Mouse (Mus musculus): Measurements from ENCODE around the gene Gm11032.
"Not testable (repeated sequence)": the region's sequence is repeated elsewhere in the genome, so short reads cannot be mapped to it uniquely, and the experiment has no call there.

The Gm11032 gene

DNA sequence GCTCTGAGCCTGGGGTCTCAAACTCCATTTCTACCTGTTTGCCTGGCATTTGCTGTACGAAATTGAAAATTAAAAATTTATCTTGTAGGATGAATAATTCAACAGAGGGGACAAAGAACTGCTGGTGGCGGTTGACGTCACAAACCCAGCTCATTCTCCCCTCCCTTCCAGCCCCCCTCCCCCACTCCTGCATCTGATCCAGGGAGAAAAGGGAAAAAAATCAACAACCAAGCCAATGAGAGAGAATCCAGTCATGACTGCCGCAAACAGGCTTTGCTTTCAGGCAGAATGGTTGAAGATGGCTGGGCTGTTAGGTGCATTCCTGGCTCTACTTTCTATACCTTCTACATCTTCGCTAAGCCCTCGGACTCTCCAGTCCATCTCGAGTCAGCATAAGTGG is 6.1 kb downstream of the Gm11032 start:
- DNase-seq (ENCODE audit: low spot score in 2 of 2): no peak

DNA sequence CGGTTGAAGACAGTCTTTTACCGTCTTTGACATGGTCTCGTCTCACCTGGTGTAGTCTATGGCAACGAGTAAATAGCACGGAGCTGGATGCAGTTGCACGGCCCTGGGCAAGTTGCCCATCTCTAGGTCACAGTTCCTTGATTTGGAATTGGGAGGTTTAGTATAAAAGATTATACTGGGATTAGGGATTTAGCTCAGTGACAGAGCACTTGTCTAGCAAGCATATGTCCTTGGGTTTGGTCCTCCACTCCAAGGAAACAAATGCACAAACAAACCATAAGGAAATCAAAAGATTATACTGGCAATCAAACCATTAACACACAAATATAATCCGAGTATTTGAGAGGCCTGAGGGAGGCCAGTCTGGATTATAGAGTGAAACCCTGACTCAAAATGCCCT is 7.8 kb downstream of the Gm11032 start:
- no peak for DNase-seq (ENCODE audit: low spot score in 2 of 2)

DNA sequence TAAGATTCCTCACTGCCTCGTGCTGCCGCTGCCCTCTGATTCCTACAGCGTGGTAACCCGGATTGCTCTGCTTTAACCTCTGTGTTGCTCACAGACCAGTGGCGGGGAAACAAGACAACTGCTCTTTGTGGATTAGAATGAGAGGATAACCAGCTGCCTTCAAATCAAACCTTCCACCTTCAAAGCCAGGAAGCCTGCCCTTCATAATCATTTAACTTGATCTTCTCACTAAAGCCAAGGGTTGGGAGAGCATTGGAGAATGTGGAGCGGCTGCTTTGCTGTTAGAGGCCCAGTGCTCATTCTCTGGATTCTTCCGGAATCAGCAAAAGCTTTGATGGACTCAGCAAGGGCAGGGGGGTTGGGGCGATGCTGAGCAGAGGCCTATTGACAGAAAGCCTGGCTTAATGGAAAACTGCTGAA is 10.0 kb downstream of the Gm11032 start:
- no peak for DNase-seq (ENCODE audit: low spot score in 2 of 2)

DNA sequence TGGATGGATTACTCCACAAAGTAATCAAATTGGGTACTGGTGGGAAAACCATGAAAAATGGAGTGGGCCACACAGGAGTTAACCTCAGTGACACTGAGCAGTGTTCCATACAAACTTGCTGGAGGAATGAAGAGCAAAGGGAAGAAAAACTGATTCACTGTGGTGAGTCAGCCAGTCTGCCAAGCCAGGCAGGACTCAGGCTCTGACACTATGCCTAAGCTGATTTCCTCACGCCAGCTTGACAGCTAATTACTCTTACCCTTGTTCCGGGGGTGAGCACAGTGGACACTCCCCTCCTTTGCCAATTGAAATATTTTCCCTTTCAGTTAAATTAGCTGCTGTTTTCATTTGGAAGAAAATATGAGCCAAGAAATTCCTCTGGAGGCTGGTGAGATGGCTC is 13.6 kb downstream of the Gm11032 start:
- no peak for DNase-seq (ENCODE audit: low spot score in 2 of 2)

DNA sequence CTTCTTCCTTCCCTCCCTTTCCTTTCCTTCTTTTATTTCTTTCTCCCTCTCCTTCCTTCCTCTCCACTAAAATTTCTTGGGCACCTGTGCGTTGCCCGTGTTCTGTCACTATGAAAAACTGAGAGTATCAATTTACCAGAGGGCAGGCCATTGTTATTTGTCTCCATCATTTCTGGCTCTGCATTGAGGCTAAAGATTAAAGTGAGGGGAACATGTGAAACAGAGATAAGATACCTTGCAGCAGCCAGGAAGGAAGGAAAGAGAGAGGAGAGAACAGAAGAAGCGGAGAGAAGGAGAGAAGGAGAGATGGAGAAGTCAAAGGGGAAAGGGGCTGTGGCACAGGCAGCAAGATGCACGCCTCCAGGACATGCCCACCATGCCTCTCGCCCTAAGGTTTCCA is 14.5 kb downstream of the Gm11032 start:
- no peak for DNase-seq (ENCODE audit: low spot score in 2 of 2)

DNA sequence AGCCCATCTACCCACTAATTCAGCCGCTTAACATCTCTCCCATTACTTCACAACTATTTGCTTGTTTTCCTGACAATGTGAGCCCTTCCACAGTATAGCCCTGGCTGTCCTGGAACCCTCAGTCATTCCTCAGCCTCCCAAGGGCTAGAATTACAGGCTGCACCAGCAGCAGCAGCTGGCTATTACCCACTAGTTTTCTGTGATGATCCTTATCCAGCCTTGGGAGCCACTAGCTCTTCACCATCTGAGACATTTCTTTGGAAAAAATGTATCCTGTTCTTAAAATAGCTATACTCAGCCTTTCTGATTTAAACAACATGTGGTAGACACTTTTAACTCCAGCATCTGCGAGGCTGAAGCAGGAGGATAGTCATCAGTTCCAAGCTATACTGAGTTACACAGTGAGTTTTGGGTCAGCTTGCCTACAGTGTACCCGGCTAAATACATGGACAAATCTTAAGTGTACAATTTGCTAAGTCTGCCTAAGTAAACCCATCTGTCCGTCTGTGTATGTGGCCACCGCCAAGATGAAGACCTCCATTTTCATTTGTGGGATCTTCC is 17.0 kb downstream of the Gm11032 start:
- no peak for DNase-seq (ENCODE audit: low spot score in 2 of 2)

DNA sequence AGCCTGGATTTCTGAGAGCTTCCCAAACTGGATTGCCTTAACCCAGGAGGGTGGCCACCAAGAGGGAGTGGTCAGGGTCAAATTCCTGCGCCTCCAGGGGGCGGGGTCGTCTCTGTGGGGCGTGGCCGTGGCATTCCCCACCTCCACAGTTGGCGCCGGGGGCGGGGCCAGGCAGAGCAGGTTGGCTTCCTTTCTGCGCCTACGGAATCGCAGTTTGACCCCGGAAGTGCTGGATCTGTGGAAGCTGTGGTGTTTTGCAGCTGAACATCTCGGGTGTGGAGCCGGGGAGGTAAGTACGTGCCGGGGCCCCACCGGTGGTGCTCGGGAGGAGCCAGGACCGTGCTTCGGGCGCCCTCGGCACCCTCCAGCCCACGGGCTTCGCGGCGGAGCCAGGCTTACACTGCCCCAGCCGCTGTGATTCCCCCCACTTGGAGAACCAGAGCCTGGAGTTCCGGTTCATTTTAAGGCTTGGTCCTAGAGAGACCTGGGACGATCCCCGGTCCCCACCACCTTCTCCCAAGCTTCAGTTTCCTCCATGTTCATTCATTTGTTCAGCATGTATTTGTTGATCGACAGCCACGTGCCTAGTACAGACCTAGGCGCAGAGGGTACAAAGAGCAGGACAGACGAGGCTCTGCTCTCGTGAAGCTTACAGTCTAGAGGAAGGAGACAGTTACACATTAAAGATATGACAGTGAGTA is 17.8 kb downstream of the Gm11032 start, which contains the start of gene Ascc2:
TSS of gene Ascc2 (plus strand) at position 214 of the 701 bp plus-strand sequence.
- peak; percentile 84 to 88 for DNase-seq (ENCODE audit: low spot score in 2 of 2)

DNA sequence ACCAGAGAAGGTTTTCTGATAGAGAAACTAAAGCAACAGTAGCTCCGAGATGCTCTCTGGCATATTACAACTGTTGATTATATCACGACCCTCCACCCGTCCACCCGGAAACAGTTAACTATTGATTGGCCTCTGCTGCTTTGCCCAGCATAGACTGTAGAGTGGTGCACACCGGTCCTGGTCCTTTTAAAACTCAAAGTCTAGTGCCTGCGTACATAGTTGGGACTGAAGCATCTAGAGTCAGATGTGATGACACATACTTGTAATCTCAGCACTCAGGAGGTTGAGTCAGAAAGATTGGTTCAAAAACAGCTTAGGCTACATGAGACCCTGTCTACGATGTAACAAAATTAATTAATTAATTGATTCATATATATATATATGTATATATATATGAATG is 18.4 kb downstream of the Gm11032 start:
- peak in 1 of 2 experiments; percentile 10 for DNase-seq (ENCODE audit: low spot score in 2 of 2)

DNA sequence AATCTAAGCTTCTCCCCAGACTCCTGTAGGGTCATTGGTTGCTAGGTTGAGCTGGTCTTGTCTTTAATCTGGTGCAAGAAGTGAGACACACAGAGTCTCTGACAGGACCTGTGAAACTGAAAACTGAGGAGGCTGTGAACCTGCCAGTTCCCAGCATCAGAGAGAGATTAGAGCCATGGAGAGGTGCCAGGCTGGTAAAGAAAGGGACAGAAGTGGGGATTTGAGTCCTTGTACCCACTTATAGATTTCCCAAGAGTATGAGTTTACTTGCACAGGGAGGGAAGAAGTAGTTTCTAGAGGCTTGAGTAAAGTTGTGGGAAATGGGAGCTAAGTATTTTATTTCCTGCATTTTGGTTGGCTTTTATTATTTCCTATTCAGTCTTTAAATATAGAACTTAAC is 21.3 kb downstream of the Gm11032 start:
- DNase-seq (ENCODE audit: low spot score in 2 of 2): no peak

DNA sequence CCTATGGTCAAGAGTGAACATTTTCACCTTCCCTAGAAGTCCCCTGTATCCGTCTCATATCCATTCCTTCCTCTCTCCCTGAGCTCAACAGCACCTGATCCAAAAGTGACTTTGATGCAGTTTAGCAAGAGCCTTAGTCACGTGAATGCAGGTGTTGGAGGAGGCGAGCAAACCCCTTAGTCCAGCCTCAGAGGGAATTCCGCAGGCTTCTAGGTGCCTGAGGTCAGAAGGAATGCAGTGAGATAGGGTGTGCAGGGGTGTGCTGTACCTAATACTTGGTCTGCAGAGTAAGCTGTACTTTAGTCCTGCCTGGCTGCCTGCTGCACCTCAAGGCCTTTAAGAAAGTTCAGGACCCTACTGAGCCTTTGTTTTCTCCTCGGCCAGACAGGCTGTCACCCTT is 23.9 kb downstream of the Gm11032 start:
- DNase-seq (ENCODE audit: low spot score in 2 of 2): no peak

DNA sequence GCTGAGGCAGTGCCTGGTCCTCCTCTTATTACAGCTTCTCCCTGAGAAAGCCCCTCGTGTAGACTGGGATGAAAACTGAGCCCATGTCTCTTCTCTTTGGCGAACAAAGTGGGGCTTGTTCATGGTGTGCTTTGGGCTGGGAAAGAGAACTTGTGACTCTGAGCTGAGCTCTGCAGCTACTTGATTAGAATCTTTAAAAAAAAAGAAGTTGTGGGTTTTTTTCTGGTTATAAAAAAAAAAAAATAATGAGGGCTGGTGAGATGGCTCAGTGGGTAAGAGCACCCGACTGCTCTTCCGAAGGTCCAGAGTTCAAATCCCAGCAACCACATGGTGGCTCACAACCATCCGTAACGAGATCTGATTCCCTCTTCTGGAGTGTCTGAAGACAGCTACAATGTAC is 25.3 kb downstream of the Gm11032 start:
- not testable (repeated sequence) for DNase-seq (ENCODE audit: low spot score in 2 of 2)

DNA sequence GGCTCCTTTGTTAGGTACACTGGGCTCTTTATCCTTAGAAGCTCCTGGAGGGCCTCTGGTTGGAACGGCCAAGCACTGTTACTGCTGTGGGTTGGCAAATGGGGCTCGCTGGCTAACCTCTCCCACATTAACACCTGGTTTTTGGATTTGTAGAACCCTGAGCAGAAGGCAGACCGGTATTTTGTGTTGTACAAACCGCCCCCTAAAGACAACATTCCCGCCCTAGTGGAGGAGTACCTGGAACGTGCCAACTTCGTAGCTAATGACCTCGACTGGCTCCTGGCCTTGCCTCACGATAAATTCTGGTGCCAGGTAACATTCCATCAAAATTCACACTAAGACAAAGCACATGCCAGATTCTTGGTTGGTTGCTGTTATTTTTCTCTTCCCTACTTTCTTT is 26.5 kb downstream of the Gm11032 start:
- DNase-seq (ENCODE audit: low spot score in 2 of 2): no peak

DNA sequence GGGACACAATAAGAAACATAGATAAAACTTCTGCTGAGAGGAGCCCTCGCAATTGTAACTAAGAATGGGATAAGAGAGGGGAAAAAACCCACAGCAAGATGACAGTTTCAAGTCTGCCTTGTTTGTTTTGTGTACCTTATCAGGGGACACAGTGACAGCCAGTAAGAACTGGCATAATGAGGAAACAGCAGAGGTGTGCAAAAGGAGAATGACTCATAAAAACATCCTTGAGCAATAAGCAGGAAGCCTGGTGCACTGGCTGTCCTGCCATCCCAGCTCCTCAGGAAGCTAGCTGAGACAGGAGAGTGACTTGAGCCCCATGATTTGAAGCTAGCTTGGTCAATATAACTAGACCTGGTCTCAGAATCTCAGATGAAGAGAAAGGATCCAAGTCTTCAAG is 40.0 kb downstream of the Gm11032 start:
- no peak for DNase-seq (ENCODE audit: low spot score in 2 of 2)

DNA sequence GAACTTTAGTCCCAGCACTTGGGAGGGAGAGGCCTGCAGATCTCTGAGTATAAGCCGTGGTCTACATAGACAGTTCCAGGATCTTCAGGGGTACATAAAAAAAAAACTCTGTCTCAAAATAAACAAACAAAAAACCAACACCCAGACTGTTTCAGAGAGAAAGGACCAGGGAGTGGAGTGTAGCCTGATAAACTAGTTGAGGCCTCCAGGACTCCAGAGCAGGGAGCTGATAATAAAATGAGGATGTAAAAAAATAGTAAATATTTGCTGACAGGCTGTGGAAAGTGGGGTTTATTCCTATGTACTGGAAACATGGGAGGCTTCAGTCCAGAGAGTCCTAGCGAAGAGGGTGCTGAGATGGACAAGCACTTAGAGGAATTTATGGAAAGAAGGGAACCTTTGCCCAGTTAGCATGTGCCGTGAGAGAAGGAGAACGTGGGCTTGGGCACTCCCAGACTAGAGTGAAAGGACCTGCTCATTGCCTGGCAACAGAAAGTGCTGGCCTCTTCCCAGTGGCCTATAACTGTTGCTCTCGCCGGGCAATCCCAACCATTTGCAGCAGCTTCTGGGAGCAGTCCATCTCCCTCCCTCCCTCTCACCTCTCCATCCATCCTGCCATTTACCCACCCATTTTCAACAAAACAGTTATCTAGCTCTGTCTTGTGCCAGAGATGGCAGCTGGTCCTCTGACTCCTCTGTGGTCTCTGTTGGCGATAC is 40.6 kb downstream of the Gm11032 start:
- DNase-seq (ENCODE audit: low spot score in 2 of 2): no peak

DNA sequence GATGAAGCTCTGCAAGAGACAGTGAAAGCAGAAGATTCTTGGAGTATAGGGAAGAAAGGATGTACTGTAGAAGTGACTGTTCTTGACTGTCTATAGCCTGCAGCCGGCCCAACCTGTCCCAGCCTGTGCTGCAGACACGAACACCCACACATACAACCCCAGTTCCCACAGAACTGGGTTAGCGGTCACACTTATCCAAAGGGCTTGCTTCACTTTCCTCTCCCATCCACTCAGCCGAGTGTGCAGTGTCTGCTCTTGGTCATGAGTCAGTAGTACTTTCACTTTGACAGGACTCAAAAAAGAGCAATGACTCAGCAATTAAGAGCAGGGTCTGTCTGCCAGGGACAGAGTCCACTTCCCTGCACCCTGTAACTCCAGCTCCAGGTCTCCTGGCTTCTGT is 41.5 kb downstream of the Gm11032 start:
- no peak for DNase-seq (ENCODE audit: low spot score in 2 of 2)

DNA sequence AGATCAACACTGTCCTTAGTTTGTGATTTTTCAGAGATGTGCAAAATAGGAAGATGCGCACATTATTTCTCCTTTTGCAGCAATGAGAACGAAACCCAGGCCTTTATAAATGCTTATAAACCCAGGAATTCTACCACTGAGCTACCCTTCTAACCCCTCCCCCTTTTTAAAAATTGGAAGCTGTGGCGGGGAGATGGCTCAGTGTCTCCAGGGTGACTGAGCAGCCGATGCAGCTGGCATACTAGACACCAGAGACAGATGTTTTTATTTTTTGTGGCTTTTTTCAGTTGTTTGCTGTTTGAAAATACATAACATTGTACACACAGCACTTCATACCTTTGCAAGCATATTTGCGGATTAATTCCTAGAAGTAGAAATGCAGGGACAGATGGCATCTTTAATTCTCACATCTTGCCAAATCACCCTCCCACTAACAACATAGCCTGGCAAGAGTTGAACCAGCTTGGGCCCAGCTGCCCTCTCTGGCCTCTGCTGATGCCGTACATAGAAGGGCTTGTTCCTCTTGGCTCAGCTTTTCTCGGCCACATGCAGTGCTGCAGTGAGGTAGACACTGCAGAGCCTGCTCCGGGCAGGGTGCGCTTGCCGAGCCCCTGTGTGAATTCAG is 42.1 kb downstream of the Gm11032 start:
- DNase-seq (ENCODE audit: low spot score in 2 of 2): no peak

DNA sequence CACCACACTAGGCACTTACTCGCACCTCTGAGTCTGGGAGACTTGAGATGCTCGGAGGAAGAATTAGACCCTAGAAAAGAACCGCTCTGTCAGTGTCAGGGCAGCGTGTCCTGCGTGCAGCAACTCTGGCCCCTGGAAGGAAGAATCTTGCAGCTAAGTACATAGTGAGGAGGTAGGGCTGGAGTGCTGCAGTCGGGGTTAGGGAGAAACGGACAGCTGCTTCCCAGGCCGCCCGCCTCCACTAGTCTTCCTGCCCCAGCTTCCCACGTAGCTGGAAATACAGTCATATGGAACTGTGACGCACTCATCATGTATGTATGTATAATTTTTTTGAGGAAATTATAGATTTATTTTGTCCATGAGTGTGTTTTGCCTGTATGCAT is 42.6 kb downstream of the Gm11032 start:
- no peak for DNase-seq (ENCODE audit: low spot score in 2 of 2)
